Comparison of ENCODE assay signal across 15 mouse cellular contexts in the genomic region with DNA sequence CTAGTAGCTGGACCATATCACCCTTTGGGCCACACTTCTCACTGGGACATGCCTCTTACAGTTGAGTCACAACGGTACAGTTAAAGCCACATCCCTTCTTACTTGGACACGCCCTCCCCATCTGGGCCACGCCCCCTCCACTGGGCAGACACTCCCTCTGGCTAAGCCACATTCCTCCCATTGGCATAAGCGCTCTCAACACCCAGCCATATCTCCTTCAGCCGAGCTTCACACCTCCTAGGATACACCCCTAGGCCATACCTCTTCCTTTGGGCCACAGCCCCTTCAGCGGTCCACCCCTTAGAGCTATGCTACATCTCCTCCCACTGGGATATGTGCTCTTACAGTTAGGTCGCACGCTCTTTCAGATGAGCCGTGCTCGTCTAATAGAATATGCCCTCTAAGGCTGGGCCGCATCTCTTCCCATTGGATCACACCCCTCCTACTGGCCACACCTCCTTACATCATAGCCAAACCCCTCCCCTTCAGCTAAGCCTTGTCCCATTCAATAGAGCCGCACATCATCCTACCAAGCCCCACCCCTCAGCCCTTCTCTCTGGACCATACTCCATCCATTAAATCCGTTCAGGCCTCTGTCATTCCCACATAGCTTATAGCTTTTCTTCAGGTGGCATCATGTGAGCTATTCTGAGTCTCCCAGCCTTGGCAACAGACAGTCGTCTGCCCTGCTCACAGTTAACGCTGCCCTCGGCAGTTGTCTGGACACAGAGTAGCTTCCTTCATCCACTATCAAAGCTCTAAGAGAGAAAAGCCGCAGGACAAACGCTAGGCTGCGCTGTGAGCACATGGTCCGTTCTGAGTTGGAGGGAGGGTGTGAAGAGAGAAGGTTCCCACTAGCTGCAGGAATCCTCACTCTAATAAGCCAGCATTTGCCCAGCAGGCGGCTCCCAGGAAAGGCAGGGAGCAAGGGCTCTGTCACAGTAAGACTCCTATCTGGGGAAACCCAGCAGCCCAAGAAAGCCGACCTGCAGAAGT.
DNase-seq lines count a peak whose midpoint lies in the region; ATAC-seq lines count a peak whose summit lies in the region.
"Had no signal": no experiment of that assay in that cellular context is flagged by ENCODE, and none has a peak within 500 bp of the region (broad histone marks: within the 10 kb centered on the region; RNA-seq: fewer than 3 reads in every experiment).

No protein-coding gene starts in this region.

- peak; percentile 39; the same call in 1 of the 2 replicates for ATAC-seq in embryonic facial prominence, embryonic 15.5 days (ENCODE audit: insufficient number of reproducible peaks, low FRiP score, low TSS enrichment, low read depth)
- ATAC-seq in stomach, embryonic 15.5 days (ENCODE audit: insufficient read depth, low FRiP score, low read depth): peak; percentile 41; the same call in 1 of the 2 replicates
- no peak for ATAC-seq in neural tube, embryonic 15.5 days (ENCODE audit: low FRiP score)
- ATAC-seq: activated CD4-positive, CD25-positive, alpha-beta regulatory T cell, adult 4 months had no signal

- H3K4me1 ChIP-seq in embryonic facial prominence, embryonic 15.5 days: peaks cover 8% of the 10 kb centered on the region; the same call in 1 of the 2 replicates
- 0 out of 2 replicates have a peak, but pooled peaks cover 6% of the 10 kb centered on the region for H3K4me1 ChIP-seq in stomach, embryonic 15.5 days
- H3K4me1 ChIP-seq in neural tube, embryonic 15.5 days: no peaks in the 10 kb centered on the region

- no peak overlapping the region for H3K4me2 ChIP-seq in embryonic facial prominence, embryonic 15.5 days (replicated peaks)
- no peak overlapping the region for H3K4me2 ChIP-seq in stomach, embryonic 15.5 days
- no peak overlapping the region for H3K4me2 ChIP-seq in neural tube, embryonic 15.5 days

- H3K4me3 ChIP-seq in embryonic facial prominence, embryonic 15.5 days (replicated peaks): no peak overlapping the region
- H3K4me3 ChIP-seq in stomach, embryonic 15.5 days (replicated peaks): no peak overlapping the region
- H3K4me3 ChIP-seq in neural tube, embryonic 15.5 days (replicated peaks): no peak overlapping the region
- H3K4me3 ChIP-seq: erythroblast, embryonic 14.5 days; gastrocnemius, adult 2 months had no signal

- H3K9me3 ChIP-seq in embryonic facial prominence, embryonic 15.5 days (replicated peaks): no peaks in the 10 kb centered on the region
- H3K9me3 ChIP-seq in stomach, embryonic 15.5 days: 0 out of 2 replicates have a peak, but pooled peaks cover 3% of the 10 kb centered on the region
- no peaks in the 10 kb centered on the region for H3K9me3 ChIP-seq in neural tube, embryonic 15.5 days (replicated peaks)

- H3K9ac ChIP-seq in embryonic facial prominence, embryonic 15.5 days: no peak overlapping the region
- H3K9ac ChIP-seq in stomach, embryonic 15.5 days: no peak overlapping the region
- H3K9ac ChIP-seq in neural tube, embryonic 15.5 days (replicated peaks): no peak overlapping the region

- DNase-seq in heart, postnatal 4 days: peak; percentile 15
- DNase-seq in heart, postnatal 36 days: no peak
- DNase-seq in lung, postnatal 10 days: peak; percentile 28
- DNase-seq in lung, adult 18-20 months: no peak
- no peak for DNase-seq in frontal cortex, adult 2 months (ENCODE audit: extremely low spot score in 1 of 2, low spot score in 1 of 2)
- DNase-seq: cerebellum, postnatal 36 days; gastrocnemius, adult 2 months; heart, postnatal 14 days; thymus, postnatal 36 days had no signal

- intact Hi-C loops in heart, postnatal 36 days (cut with DNase I): no loop called here

- H3K27me3 ChIP-seq in embryonic facial prominence, embryonic 15.5 days: no peaks in the 10 kb centered on the region
- no peaks in the 10 kb centered on the region for H3K27me3 ChIP-seq in stomach, embryonic 15.5 days (replicated peaks)
- no peaks in the 10 kb centered on the region for H3K27me3 ChIP-seq in neural tube, embryonic 15.5 days (replicated peaks)

- H3K36me3 ChIP-seq in embryonic facial prominence, embryonic 15.5 days: no peaks in the 10 kb centered on the region
- H3K36me3 ChIP-seq in stomach, embryonic 15.5 days: no peaks in the 10 kb centered on the region
- no peaks in the 10 kb centered on the region for H3K36me3 ChIP-seq in neural tube, embryonic 15.5 days

- 60% methylated on average over 22 of the region's 22 CpGs for WGBS in embryonic facial prominence, embryonic 15.5 days
- 62% methylated on average over 22 of the region's 22 CpGs for WGBS in stomach, embryonic 15.5 days
- WGBS in neural tube, embryonic 15.5 days: 57% methylated on average over 22 of the region's 22 CpGs

- no peak overlapping the region for H3K27ac ChIP-seq in embryonic facial prominence, embryonic 15.5 days (replicated peaks)
- no peak overlapping the region for H3K27ac ChIP-seq in stomach, embryonic 15.5 days
- no peak overlapping the region for H3K27ac ChIP-seq in neural tube, embryonic 15.5 days (replicated peaks)
- H3K27ac ChIP-seq: gastrocnemius, adult 2 months; macrophage had no signal

Comparison
In these comparisons a context has a peak if more than half of its experiments do, and no peak if none do; other contexts are left out.
1. DNase-seq: peak in heart, postnatal 4 days (single experiment) and lung, postnatal 10 days (single experiment); none in heart, postnatal 36 days (0 of 2), lung, adult 18-20 months (0 of 2) and frontal cortex, adult 2 months (0 of 2).